Mouse (Mus musculus) thymus, postnatal 36 days (tissue): ENCODE measurements around the gene Ppp1r36.
A peak's percentile ranks its signal among the peaks of the same experiment; 100 is the strongest.
"Not testable (repeated sequence)": the region's sequence is repeated elsewhere in the genome, so short reads cannot be mapped to it uniquely, and the experiment has no call there.

Experiments
- DNase-seq, 2 experiments: peaks; one replicate each; pipeline ENCODE4 v3.0.0; 2022; ENCODE audit warnings: mixed read lengths in 2 of 2

The Ppp1r36 gene

DNA sequence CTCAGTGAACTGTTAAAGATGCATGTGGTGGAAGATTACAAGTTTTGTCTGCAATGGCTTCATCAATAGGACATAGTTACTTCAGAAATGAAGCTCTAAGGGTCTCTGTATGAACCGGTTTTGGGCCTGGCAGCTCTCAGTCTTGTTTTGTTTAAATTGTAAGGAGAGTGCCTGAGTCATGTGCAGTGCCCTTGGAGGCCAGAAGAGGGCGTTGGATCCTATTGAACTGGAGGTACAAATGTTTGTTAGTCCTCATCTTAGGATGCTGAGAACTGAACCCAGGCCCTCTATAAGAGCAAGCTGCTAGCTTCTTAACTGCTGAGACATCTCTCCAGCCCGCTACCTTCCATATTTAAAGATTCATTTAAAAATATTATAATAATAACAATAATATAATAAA, 15.7 kb upstream of the Ppp1r36 start:
- DNase-seq: no peak

DNA sequence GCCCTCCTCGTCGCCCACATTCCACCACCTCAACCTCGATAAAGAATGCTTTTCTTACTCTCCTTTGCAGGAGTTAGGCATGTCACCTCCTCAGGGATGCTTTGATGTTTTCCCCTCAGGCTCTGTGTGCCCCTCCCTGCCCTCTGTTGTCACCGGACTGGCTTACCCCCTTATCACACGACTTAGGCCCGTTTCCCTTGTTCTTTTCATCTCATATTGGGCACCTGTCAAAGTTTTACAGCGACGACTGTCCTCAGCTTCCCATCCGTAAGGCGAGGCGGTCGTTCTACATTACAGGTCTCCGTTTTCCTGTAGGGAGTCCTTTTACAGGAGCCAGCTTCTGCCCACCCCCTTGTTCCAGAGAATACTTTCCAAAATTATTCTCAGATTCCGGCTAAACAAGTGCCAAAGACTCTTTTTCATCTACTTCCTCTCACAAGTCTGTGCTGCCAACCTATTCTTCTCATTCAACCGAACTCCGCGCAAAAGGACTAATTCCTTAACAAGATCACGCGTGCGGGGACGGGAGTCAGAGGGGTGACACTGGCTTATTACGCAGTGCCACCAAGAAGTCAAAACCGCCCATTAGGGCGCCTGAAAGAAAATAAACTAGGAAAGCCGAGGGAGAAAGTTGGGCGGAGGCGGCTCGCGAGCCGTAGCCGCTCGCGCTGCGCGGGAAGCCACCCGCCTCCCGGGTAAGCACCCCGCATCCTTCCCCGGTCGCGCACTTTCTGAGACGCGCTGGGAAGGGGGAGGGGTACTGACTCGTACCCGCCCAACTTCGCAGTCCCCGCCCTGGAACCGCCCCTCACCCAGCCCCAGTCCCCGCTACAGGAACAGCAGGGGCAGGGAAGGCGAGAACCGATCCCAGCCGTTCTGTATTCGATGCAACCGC, 14.1 kb upstream of the Ppp1r36 start:
- peak in 1 of 2 experiments; percentile 14 for DNase-seq

DNA sequence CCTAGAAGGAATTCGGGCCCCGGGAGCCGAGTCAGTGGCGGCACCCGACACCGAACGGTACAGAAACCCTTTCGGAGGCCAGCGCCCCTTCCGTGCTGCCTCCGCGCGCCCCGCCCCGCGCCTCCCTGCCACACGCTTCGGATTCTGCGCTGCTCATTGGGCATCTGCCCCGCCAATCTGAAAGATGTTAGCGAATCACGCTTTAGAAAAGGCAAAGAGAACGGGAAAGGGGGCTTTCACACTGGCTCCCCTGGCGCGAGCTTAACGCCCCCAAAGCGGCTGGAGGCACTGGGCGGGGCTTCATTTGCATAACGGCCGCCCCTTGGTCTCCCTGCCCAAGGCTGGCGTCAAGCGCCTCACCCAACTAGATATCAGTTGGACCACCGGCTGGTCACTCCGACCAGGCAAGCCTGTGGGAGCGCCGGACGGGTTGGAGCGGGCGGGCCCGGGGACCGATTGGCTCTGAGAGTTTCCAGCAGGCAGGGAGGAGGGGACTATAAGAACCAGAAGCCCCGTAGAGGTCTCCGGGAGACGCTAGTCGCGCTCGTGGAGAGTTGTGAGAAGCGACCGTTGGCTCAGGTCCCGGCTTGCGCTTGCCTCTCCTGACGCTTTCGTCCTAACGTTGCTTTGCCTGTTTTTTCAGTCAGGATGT, 13.3 kb upstream of the Ppp1r36 start, which contains the start of gene Hspa2:
Gene Hspa2, plus strand, starts transcription at position 291 of the 652 bp plus-strand sequence.
- peak; percentile 99 to 100 for DNase-seq

DNA sequence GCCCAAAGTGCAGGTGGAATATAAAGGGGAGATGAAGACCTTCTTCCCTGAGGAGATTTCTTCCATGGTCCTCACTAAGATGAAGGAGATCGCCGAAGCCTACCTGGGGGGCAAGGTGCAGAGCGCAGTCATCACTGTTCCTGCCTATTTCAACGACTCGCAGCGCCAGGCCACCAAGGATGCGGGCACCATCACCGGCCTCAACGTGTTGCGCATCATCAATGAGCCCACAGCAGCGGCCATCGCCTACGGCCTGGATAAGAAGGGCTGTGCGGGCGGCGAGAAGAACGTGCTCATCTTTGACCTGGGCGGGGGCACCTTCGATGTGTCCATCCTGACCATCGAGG, 12.5 kb upstream of the Ppp1r36 start:
- peak in 1 of 2 experiments; percentile 8 for DNase-seq

DNA sequence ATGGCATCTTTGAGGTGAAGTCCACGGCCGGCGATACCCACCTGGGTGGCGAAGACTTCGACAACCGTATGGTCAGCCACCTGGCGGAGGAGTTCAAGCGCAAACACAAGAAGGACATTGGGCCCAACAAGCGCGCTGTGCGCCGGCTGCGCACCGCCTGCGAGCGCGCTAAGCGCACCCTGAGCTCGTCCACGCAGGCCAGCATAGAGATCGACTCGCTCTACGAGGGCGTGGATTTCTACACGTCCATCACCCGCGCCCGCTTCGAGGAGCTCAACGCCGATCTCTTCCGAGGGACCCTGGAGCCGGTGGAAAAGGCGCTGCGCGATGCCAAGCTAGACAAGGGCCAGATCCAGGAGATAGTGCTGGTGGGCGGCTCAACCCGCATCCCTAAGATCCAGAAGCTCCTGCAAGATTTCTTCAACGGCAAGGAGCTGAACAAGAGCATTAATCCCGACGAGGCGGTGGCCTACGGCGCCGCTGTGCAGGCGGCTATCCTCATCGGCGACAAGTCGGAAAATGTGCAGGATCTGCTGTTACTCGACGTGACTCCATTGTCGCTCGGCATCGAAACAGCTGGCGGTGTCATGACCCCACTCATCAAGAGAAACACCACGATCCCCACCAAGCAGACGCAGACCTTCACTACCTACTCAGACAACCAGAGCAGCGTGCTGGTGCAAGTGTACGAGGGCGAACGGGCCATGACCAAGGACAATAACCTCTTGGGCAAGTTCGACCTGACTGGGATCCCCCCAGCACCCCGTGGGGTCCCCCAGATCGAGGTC, 12.0 kb upstream of the Ppp1r36 start:
- DNase-seq: peak; percentile 9 to 29

DNA sequence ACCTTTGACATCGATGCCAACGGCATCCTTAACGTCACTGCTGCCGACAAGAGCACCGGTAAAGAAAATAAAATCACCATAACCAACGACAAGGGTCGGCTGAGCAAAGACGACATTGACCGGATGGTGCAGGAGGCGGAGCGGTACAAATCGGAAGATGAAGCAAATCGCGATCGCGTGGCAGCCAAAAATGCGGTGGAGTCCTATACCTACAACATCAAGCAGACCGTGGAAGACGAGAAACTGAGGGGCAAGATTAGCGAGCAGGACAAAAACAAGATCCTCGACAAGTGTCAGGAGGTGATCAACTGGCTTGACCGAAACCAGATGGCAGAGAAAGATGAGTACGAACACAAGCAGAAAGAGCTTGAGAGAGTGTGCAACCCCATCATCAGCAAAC, 11.4 kb upstream of the Ppp1r36 start:
- DNase-seq: peak; percentile 10 to 17

DNA sequence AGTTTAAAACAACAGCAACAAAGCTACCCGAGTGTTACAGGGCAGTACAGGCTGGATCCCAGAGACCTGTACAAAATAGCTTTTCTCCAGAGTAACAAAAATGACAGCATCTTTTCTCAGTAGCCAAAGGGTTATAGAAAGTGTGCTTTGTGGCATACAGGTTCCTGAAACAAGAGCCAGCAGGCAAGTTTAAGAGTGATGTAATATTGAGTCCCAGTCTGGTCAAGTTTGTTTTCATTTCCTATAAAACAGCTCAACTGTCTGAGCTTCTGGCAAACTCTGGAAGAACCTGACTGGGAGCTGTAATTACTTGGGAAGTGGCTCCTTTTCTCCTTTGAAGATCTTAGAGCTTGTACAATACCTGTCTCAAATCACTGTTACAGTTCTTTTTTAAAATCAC, 10.2 kb upstream of the Ppp1r36 start:
- no peak for DNase-seq

DNA sequence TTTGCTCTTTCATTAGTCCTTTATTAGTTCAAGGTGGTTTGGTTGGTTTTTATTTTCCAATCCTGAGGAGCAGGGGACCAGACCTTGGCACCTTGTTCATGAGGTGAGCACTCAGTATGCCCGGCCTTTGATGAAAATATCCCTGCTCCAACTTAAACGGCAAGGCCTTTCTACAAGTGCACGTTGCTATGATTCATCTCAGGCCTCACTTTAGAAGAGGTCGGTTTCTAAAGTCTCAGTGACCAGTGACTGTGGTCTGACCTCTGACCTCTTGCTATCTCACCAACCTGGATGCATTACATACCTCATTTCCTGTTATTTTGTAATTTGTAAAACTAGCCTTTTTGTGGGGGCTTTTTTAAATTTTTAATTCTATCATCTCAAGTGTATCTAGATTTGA, 8.2 kb upstream of the Ppp1r36 start:
- DNase-seq: no peak

DNA sequence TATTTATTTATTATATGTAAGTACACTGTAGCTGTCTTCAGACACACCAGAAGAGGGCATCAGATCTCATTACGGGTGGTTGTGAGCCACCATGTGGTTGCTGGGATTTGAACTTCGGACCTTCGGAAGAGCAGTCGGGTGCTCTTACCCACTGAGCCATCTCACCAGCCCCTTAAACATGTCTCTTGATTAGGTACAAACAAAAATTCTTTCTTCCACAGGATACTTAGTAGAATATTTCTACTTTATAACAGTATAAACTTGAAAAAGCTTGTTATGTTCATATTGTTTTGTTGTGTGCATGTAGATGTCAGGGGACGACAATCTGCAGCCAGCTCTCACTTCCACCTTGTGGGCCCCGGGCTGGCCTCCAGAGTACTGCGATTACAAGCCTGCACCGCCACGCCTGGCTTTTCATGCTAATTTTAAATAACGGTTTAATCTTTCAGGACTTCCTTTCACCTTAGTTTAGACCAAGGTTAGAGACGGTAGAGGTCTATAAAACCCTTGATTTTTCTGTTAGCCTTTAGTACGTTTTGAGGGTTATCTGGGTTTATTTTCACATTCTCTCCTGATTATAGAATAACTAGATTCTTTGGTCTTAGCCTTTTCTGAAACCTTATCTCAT, 1.8 kb upstream of the Ppp1r36 start:
- DNase-seq: no peak

DNA sequence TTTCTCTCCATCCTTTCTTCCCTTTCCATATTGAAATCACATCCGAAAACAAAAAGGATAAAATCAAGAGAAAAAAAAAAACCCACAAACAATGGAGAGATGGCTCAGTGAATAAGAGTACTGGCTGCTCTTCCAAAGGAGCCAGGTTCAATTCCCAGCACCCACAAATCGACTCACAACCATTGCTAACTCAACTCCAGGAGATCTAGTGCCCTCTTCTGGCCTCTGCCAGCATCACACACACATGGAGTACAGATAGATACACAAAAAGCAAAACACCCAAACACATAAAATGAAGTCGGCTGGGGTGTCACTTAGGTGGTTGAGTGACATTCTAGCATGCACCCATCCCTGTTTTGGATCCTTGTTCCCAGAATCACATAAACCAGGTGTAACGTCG, 1.0 kb downstream of the Ppp1r36 start:
- no peak for DNase-seq

DNA sequence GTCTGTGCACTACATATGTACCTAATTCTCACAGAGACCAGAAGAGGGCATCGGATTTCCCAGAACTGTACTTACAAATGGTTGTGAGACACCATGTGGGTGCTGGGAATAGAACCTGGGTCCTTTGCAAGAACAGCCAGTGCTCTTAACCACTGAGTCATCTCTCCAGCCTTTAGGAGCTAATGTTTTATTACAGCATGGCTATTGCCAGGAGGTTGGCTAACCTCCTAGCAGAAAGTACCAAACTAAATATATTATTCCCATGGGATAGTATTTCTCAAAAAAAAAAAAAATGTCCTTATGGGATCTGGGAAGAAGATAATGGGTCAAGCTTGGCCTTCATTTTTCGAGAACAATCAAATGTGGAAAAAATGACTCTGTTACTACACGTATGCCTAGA, 7.9 kb downstream of the Ppp1r36 start:
- no peak for DNase-seq

DNA sequence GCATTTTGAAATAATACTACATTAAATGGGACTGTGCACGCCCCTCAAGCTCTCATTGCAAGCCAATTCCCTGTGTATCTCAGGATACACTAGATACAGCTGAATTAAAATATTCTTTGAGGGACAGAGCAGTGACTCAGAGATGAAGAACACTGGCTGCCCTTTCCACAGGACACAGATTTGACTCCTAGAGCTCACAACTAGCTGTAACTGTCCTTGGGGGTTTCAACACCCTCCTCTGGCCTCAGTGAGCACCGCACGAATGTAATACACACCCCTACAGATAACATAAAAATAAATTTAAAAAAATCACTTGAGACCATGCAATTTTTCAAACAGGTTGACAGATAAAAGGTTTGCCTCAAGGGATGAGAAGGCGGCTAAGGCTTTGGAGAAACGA, 10.2 kb downstream of the Ppp1r36 start:
- DNase-seq: no peak

DNA sequence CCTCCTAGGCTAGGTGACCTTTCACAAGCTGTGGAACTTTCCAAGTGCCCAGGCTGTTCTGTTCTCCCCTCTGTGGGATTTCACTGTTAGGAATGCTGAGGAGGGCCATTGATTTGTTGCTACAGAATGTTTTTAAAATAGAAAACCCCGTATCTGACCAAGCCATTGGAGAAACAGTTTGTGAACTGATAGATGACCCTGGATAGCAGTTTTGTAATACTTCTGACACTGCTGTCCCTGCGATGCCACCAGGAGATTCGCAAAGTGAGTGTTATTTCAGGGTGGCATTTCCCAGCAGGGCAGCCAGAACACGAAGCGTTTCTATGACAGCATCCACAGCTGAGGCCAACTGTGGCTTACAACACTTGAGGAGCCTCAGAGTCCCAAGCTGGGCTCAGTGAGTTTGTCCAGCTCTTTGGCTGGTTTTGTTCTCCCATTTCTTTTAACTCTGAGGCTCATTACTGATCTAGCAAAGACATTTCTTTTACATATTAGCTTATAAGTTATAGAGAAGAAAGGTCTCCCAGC, 13.6 kb downstream of the Ppp1r36 start:
- no peak for DNase-seq

DNA sequence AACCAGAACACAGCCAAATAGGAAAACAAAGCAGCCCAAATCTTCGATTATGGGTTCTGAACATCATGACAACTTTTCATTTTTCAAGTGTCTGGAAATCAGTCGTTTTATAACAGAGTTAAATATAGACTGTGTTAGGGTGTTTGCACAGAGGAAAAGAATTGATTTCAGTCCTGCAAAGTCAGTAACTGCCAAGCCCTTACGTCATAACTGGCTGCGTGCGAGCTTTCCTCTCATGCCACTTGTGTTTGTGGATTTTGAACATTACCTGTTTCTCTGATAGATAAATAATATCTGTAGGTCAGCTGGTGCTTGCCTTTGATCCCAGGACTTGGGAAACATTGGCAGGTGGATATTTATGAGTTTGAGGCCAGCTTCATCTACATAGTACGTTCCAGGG, 14.1 kb downstream of the Ppp1r36 start:
- no peak for DNase-seq

DNA sequence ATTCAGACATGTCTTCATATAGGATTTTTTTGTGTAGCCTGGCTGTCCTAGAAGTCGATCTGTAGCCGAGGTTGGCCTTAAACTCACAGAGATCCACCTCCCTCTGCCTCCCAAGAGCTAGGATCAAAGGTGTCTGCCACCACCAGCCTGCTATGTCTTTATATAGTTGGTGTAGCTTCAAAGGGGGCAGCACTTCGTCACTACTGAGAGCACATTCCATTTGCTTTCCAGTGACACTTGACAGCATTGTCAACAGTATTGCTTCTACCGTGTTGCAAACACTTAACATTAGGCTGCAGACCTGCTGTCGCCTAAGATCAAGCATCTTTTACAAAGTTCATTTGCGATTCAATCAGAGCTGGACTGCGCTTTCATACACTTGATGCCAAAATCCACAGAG, 16.8 kb downstream of the Ppp1r36 start:
- no peak for DNase-seq

DNA sequence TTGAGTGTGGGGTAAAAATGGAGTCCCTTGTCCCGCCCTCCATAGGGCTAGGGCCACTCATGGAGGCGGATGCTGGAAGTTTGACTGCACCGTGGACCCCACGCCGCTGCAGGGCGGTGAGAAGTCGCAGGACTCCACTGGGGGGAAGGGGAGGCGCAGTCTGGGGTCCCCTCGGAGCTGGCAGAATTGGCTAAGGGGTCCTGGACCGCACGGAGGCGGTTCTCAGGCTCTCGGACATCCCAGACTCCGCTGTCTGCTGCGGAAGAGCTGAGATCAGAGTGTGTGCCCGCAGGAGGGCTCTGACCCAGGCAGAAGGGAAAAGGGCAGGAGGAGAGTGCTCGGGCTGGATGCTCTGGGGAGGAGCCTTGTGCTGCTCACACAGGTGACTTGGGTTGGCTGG, 17.7 kb downstream of the Ppp1r36 start:
- no peak for DNase-seq

DNA sequence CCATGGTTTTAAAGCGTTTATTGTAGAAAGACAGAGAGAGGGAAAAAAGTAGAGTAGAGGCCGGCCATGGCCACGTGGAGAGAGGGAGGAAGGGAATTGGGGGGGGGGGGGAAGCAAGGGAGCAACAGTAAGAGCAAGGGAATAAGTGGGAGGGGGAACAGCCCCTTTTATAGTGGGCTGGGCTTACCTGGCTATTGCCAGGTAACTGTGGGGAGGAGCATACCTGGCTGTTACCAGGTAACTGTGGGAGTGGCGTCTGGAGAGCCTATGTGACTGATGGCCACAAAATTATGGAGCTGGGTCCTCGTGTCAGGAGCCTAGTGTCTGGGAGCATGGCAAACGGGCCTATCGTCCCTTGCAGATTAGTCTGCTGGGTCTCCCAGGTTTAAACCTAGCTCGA, 18.2 kb downstream of the Ppp1r36 start:
- DNase-seq: no peak

DNA sequence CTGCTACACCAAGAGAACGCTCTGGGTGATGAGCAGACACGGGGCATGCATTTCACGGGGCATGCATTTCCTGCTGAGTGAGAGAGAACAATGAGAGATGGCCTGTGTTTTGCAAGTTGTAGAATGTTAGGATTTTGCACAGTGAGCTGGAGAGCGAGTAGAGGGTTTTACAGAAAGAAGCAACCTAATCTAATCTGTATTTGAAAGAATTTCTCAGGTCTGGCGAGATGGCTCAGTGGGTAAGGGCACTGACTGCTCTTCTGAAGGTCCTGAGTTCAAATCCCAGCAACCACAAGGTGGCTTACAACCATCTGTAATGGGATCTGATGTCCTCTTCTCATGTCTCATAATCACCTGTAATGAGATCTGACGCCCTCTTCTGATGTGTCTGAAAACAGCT, 26.1 kb downstream of the Ppp1r36 start:
- DNase-seq: not testable (repeated sequence)

DNA sequence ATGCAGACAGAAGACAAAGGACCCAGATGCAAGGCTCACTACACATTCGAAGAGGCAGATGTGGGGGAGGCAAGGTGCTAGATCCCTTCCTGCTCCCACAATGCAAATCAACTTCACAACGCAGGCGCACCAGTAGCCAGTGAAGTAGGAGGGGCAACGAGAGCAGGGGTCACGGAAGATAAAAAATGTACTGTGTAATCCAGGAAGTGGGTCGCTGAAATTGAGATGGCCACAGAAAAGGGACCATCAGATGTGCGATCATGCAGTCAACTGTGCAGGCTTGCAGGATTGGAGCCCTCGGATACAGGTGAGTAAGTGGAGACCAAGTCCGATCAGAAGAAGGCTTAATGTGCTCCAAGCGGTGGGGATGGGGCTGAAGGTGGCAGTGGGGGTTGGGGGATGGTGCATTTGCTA, 27.0 kb downstream of the Ppp1r36 start:
- peak in 1 of 2 experiments; percentile 9 for DNase-seq

DNA sequence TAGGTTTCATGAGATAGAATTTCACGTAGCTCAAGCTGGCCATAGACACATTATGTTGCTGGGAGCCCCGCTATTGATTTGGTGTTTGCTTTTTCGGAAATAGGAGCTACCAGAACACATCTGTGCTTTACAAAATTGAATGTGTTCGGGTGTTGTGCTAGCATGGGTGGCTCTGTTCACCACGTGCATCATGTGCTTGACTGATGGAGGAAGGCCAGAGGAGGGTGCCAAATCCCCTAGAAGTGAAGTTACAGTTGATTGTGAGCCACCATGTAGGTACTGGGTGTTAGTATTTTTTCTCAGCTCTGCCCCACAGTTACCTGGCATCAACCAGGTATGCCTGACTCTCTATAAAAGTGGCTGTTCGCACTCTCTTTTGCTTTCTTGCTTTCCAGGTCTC, 27.5 kb downstream of the Ppp1r36 start:
- DNase-seq: no peak

DNA sequence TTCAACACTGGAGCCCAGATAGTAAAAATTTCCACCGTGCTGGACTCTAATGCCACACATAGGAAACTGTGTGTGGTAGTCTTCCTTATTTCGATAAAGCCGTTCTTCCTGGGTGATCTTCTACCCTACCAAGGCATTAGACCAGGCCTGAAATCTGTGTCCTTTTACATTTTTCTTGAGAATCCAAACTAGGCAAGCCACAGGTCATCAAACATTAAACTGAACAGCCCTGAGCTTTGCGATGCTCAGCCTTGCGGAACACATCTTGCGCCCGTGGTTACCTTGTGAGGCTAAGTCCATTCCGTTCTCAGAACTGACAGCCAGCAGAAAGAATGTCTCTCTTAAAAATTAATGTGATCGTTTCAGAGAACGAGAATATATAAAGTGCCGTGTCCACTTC, 28.9 kb downstream of the Ppp1r36 start:
- no peak for DNase-seq

DNA sequence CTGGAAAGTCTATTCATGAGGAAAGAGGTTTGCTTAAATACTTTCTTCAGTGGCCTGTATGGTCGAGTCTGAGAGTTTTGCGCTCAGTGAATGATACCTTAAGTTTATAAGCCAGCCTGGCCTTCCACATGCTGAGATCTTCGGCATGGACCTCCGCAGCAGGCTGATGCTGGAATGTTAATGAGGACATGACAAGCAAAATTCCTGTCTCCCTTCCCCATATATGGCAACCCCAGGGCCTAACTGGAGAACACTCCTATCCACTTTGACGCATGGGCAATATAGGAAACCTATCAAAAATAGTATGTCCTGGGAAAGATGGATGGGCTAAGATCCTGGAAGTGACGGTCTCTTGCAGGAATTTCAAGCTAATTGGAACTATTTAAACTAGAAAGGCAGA, 30.8 kb downstream of the Ppp1r36 start:
- DNase-seq: no peak

DNA sequence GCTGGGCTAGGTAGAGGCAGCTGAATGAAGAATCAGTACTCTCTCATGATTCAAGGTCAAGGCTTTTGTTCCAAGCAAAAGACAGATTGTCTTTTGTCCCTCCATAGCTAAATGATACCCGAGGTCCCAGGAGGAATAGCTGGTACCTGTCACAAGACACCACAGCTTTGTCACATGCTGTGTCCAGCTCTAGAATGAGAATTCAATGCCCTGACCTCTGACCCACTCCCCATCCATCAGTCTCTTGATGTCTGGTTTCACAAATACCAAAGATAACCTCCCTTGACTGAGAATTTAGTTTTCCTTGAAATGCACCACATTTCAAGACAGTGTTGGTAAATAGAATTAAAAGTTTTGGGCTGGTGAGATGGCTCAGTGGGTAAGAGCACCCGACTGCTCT, 34.9 kb downstream of the Ppp1r36 start:
- no peak for DNase-seq
